Mouse (Mus musculus) forebrain, embryonic 13.5 days (tissue): ENCODE measurements at regions not wholly inside any gene's neighbourhood (a gene's known extent, or its start where the extent isn't known, plus 50 kb on each side); places are given as distances from the start of the nearest gene placed in this dataset.

ENCODE experiments used
- ATAC-seq: fragments of 200-750 bp; cut with Nextera tagmentation; 2 replicates; pipeline ENCODE4 v1.8.0; 2017
- H3K27ac ChIP-seq: fragments of 300-500 bp; sonication (generic); 2 replicates; pipeline ENCODE4 v1.5.1; 2015; ENCODE audit warnings: inconsistent platforms, mild to moderate bottlenecking, moderate library complexity
- H3K27me3 ChIP-seq: fragments of 300-500 bp; sonication (generic); 2 replicates; pipeline ENCODE4 v1.6.1; 2015; ENCODE audit warnings: mild to moderate bottlenecking, inconsistent platforms
- H3K36me3 ChIP-seq: fragments of 300-500 bp; sonication (generic); 2 replicates; pipeline ENCODE4 v1.6.1; 2015; ENCODE audit warnings: mild to moderate bottlenecking, inconsistent platforms; ENCODE audit not compliant: poor library complexity, severe bottlenecking
- H3K4me1 ChIP-seq: fragments of 300-500 bp; sonication (generic); 2 replicates; pipeline ENCODE4 v1.6.1; 2015; ENCODE audit warnings: inconsistent platforms
- H3K4me2 ChIP-seq: fragments of 300-500 bp; sonication (generic); 2 replicates; pipeline ENCODE4 v1.6.1; 2015; ENCODE audit warnings: inconsistent platforms, mild to moderate bottlenecking, moderate library complexity
- H3K4me3 ChIP-seq: fragments of 300-500 bp; sonication (generic); 2 replicates; pipeline ENCODE4 v1.5.1; 2015; ENCODE audit warnings: mild to moderate bottlenecking, inconsistent platforms
- H3K9ac ChIP-seq: fragments of 300-500 bp; sonication (generic); 2 replicates; pipeline ENCODE4 v1.6.1; 2015; ENCODE audit warnings: mild to moderate bottlenecking, inconsistent platforms
- H3K9me3 ChIP-seq: fragments of 300-500 bp; sonication (generic); replicated peaks from 2 replicates; pipeline ENCODE4 v1.6.1; 2016; ENCODE audit warnings: inconsistent platforms
- WGBS: fragments of 180-500 bp; shearing (Covaris S2); methylation state at CpG from one replicate; pipeline ENCODE4 v1.1.7; 2015; 5-methylcytosine and 5-hydroxymethylcytosine counted together

DNA sequence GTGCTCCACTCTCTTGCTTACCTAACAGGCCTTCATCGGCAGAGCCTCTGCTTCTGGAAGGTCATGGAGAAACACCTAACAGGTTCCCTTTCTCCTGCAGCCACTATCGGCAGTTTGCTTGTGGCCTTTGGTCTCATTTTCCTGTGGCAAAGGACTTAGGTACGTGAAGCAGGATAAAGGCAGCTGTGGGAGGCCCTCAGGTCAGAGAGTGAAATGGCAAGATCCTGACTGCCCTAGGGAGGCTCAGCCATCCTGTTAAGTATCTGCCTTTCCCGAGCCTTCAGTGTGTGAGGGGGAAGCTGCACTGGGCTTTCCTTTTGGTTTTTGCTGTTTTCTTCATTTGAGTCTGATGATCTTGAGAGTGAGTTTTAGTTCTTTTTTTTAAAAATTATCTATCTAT lies 228.8 kb downstream of the Foxo1 start:
- no peak for ATAC-seq
- Histone ChIP-seq H3K9me3 (no peaks in the 10 kb centered on the region), H3K36me3 (no peaks in the 10 kb centered on the region), H3K4me3 (no peak overlapping the region), H3K27ac (no peak overlapping the region), H3K9ac (no peak overlapping the region), H3K4me2 (no peak overlapping the region), H3K27me3 (no peaks in the 10 kb centered on the region), H3K4me1 (no peaks in the 10 kb centered on the region)
- WGBS = 83% methylated on average over 4 of the region's 4 CpGs

DNA sequence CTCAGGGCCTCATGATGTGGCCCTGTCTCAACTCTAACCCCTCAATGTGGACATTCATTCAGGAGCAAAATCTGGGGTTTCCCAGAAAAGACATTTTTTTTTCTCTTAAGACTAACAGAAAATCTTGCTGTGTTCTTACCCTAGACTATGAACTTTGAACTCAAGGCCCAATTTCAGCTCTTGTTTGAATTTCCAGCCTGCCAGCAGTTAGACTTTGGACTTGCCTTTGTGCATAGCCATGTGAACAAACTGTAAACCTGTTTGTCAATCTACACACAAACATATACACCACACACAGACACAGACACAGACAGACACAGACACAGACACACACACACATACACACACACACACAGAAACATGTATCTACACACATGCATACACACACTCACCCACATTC lies 227.3 kb downstream of the Foxo1 start:
- no peaks in the 10 kb centered on the region for H3K9me3 ChIP-seq
- no peaks in the 10 kb centered on the region for H3K4me1 ChIP-seq
- no peak overlapping the region for H3K4me3 ChIP-seq
- H3K4me2 ChIP-seq = no peak overlapping the region
- no peak overlapping the region for H3K27ac ChIP-seq
- no peaks in the 10 kb centered on the region for H3K36me3 ChIP-seq
- H3K27me3 ChIP-seq = no peaks in the 10 kb centered on the region
- ATAC-seq = no peak
- H3K9ac ChIP-seq = no peak overlapping the region

DNA sequence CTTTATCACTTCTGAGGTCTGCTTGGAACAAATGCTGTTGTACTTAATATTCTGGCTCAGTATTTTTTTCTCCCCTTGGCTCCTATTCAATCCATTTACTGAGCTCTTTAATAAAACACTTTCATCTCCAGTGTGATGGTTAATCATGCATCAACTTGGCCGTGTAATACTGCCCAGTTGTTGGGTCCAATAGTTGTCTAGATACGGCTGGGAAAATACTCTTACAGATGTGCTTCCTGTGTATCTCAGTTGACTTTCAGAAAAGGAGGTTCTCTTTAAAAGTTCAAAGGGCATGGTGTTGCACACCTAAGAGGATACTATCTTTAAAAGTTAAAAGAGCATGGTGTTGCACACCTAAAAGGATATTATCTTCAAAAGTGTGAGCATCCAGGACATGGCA lies 226.8 kb downstream of the Foxo1 start:
- Histone ChIP-seq H3K4me1 (no peaks in the 10 kb centered on the region), H3K27ac (no peak overlapping the region), H3K9ac (no peak overlapping the region), H3K36me3 (no peaks in the 10 kb centered on the region), H3K4me3 (no peak overlapping the region), H3K27me3 (no peaks in the 10 kb centered on the region), H3K9me3 (no peaks in the 10 kb centered on the region), H3K4me2 (no peak overlapping the region)
- 58% methylated on average over 2 of the region's 2 CpGs for WGBS
- ATAC-seq = no peak

DNA sequence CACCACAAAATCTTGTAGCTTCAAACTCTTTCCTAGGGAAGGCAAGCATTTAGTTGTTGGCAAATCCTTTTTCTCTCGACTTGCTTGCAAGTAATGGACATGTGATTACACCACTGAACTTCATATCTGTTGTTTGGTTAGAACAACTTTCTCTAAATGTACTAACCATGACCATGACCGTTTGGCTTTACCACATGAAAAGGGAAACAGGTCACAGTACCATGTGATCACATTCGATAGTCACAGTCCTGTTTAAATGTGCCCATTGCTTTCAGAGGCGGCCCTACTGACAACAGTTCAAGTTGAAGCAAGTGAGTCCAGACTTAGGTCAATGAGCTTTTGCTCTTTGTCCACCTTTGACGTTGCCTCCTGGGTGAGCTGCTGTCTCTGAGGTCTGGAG lies 211.1 kb downstream of the Foxo1 start:
- ATAC-seq = no peak
- 90% methylated on average over 5 of the region's 5 CpGs for WGBS
- H3K4me3 ChIP-seq = no peak overlapping the region
- no peak overlapping the region for H3K27ac ChIP-seq
- H3K9me3 ChIP-seq = no peaks in the 10 kb centered on the region
- H3K27me3 ChIP-seq = no peaks in the 10 kb centered on the region
- no peak overlapping the region for H3K4me2 ChIP-seq
- 0 out of 2 replicates have a peak, but pooled peaks cover 6% of the 10 kb centered on the region for H3K4me1 ChIP-seq
- no peak overlapping the region for H3K9ac ChIP-seq
- no peaks in the 10 kb centered on the region for H3K36me3 ChIP-seq

DNA sequence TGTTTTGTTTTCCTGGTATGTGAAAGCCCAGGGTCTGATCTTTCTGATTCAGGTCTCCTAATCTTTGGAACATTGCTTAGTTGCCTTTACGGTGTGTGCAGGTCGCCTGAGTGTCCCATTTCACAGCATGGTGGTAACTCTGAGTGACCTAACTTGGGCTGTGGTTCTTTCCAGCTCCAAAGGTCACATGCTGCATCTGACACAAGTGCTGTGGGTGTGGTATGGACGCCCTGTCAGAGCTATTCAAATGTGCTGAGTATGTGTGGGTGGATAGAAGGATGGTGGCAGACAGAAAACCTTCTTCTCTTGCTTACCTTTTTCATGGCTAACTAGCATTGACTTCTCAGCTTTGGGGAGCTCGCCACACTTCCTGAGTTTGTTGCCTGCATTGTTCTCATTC lies 201.8 kb downstream of the Foxo1 start:
- Histone ChIP-seq H3K27ac (no peak overlapping the region), H3K9ac (no peak overlapping the region), H3K4me1 (no peaks in the 10 kb centered on the region), H3K4me3 (no peak overlapping the region), H3K27me3 (no peaks in the 10 kb centered on the region), H3K9me3 (peaks cover 10% of the 10 kb centered on the region), H3K36me3 (0 out of 2 replicates have a peak, but pooled peaks cover 2% of the 10 kb centered on the region), H3K4me2 (no peak overlapping the region)
- ATAC-seq = no peak
- 87% methylated on average over 4 of the region's 4 CpGs for WGBS

DNA sequence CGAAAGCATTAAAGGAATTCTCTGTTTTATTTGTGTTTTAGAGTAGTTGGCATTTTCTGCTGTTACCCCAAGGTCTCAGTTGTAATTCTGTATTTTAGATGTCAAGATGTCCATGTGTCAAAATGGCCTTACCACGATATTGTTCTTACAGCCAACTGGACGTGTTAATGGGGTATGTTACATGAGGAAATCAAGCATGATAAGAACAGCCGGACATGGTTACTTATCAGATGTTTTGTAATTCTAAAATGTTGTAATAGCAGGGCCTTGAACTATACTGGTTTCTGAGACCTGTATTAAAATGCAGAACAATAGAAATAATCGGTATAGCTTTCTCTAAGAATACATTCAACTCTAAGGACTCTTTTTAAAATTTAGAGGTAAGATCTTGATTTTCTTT lies 201.3 kb downstream of the Foxo1 start:
- Histone ChIP-seq H3K9me3 (peaks cover 10% of the 10 kb centered on the region), H3K4me2 (no peak overlapping the region), H3K9ac (no peak overlapping the region), H3K27ac (no peak overlapping the region), H3K36me3 (0 out of 2 replicates have a peak, but pooled peaks cover 2% of the 10 kb centered on the region), H3K4me1 (no peaks in the 10 kb centered on the region), H3K27me3 (no peaks in the 10 kb centered on the region), H3K4me3 (no peak overlapping the region)
- no peak for ATAC-seq
- whole genome bisulfite sequencing = 91% methylated on average over 5 of the region's 5 CpGs

DNA sequence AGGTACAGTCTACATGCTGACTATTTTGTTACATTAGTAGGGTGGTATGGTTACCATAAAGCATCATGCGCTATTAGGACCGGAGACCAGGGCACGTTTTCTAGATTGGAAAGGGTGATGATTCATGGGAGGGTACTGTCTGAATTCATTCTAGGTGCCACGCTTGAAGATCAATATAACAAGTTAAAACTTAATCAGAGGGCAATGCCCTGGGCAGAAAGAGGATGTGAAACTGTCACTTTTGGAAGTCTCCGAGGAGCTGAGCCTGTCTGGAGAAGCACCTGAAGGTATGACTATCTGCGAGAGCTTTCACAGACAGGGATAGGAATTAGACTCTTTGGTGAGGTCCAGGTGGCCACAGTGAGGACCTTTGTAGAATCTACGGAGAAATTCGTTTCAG lies 200.2 kb downstream of the Foxo1 start:
- Histone ChIP-seq H3K36me3 (0 out of 2 replicates have a peak, but pooled peaks cover 2% of the 10 kb centered on the region), H3K4me1 (no peaks in the 10 kb centered on the region), H3K27me3 (no peaks in the 10 kb centered on the region), H3K9me3 (peaks cover 10% of the 10 kb centered on the region), H3K9ac (no peak overlapping the region), H3K27ac (no peak overlapping the region), H3K4me2 (no peak overlapping the region), H3K4me3 (no peak overlapping the region)
- no peak for ATAC-seq
- 93% methylated on average over 8 of the region's 8 CpGs for WGBS

DNA sequence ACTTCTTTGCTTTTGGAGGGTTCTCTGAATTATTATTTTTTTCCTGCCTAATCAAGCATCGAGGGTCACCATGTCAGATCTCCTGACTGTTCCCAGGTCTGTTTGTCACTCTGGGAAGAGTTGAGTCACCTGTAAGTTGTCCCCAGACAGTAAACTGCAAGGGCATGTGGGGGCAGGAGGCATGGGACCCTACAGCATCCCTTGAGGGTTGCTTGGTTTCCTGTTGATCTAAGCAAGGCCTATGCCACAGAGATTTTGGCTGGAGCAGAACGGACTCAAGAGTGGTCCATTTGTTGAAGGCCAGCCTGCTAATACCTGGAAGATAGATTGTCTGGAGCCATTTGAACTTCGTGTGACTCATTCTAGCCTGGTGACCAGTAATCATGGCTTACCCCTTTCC lies 199.7 kb downstream of the Foxo1 start:
- H3K4me1 ChIP-seq = no peaks in the 10 kb centered on the region
- ATAC-seq = no peak
- H3K4me2 ChIP-seq = no peak overlapping the region
- H3K9ac ChIP-seq = no peak overlapping the region
- 88% methylated on average over 3 of the region's 3 CpGs for WGBS
- no peak overlapping the region for H3K27ac ChIP-seq
- H3K36me3 ChIP-seq = 0 out of 2 replicates have a peak, but pooled peaks cover 2% of the 10 kb centered on the region
- no peaks in the 10 kb centered on the region for H3K27me3 ChIP-seq
- H3K4me3 ChIP-seq = no peak overlapping the region
- peaks cover 10% of the 10 kb centered on the region for H3K9me3 ChIP-seq

DNA sequence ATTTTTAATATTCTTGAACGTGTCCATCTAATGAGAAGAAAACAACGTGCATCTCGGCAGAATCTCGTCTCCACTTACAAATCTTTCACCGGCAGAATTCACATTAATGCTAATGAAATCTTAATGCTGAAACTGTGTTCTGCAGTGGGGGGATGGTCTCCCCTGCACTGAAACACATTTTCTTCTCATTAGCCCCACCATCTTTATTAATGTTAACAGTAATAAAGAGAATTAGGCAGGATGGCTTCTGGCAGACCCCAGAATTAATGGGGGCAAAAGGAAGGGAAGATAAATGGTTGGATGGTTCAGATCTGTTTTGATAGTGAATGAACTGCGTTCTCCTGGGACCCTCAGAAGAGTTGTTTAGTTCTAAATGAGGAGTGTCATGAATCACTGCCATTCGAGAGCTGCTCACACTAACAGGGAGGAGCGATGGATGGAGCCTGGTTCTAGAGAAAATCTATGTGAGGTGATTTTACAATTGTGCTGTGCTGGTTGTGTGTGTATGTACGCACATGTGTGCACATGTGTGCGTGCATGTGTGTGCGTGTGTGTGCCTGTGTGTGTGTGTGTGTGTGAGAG lies 198.9 kb downstream of the Foxo1 start:
- Histone ChIP-seq H3K9ac (no peak overlapping the region), H3K27ac (no peak overlapping the region), H3K4me1 (no peaks in the 10 kb centered on the region), H3K27me3 (no peaks in the 10 kb centered on the region), H3K36me3 (0 out of 2 replicates have a peak, but pooled peaks cover 2% of the 10 kb centered on the region), H3K4me3 (no peak overlapping the region), H3K4me2 (no peak overlapping the region), H3K9me3 (peaks cover 10% of the 10 kb centered on the region)
- ATAC-seq = no peak
- WGBS = 88% methylated on average over 11 of the region's 11 CpGs

DNA sequence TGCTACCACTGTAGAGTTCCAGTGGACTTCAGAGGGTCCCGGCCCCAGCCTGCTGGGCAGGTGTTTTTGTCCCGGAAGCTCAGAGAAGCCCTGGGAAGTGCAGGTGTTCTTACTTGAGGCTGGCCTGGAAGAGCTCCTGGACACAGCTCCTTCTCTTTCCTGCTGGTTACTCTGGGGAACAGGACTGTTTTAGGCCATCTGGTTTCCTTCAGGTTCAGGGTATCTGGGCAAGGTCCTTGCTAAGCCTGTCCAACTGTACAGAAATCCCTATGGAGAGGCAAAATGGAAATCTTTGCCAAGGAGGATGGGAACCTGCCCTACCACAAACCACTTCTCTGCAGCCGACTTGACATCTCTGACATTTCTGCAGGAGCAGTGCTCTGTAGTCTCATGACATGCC lies 198.4 kb downstream of the Foxo1 start:
- 84% methylated on average over 3 of the region's 3 CpGs for WGBS
- H3K9me3 ChIP-seq = peaks cover 6% of the 10 kb centered on the region; the same call in 1 of the 2 replicates
- H3K27me3 ChIP-seq = no peaks in the 10 kb centered on the region
- H3K9ac ChIP-seq = no peak overlapping the region
- ATAC-seq = no peak
- H3K4me2 ChIP-seq = no peak overlapping the region
- no peak overlapping the region for H3K27ac ChIP-seq
- H3K4me1 ChIP-seq = no peaks in the 10 kb centered on the region
- H3K36me3 ChIP-seq = 0 out of 2 replicates have a peak, but pooled peaks cover 2% of the 10 kb centered on the region
- H3K4me3 ChIP-seq = no peak overlapping the region

DNA sequence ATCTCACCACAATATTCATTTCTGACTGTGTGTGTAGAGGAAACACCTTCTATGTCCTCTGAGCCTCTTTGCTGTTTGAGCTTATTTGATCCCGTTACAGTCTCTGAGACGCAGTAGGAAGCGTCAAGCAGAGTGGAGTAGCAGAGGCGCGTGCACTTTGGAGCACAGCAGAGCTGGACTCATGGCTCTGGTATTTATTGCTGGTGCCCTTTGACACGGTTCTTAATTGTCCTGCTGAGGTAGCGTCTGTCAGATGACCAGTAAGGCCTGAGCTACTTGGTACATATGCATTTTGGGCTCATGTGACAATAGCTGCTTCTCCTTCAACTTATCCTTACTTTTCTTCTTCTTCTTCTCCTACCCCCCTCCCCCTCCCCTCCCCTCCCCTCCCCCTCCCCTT lies 195.8 kb downstream of the Foxo1 start:
- ATAC-seq = no peak
- 68% methylated on average over 7 of the region's 7 CpGs for WGBS

DNA sequence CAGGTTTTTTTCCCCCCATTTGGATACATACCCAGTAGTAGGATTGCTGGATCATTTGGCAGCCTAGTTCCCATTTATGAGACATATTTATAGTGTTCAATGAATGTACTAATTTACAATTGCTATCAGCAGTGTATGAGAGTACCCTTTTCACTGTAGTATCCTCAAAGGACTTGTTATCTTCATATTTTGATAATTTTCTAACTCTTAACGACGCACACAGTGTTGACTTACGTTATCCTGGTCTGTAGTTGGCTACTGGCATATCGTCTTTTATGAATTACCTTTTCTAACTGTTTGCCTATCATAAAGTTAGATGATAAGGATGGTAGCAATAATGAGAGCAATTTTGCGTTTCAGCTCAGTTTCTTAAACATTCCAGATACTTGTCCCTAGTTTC lies 186.8 kb downstream of the Foxo1 start:
- no peak for ATAC-seq
- no peak overlapping the region for H3K4me2 ChIP-seq

More for the DNA sequence above, 195.8 kb downstream of the Foxo1 start:
- Histone ChIP-seq H3K36me3 (no peaks in the 10 kb centered on the region), H3K27me3 (no peaks in the 10 kb centered on the region), H3K27ac (no peak overlapping the region), H3K4me1 (no peaks in the 10 kb centered on the region), H3K4me2 (no peak overlapping the region), H3K9me3 (no peaks in the 10 kb centered on the region), H3K4me3 (no peak overlapping the region), H3K9ac (no peak overlapping the region)

DNA sequence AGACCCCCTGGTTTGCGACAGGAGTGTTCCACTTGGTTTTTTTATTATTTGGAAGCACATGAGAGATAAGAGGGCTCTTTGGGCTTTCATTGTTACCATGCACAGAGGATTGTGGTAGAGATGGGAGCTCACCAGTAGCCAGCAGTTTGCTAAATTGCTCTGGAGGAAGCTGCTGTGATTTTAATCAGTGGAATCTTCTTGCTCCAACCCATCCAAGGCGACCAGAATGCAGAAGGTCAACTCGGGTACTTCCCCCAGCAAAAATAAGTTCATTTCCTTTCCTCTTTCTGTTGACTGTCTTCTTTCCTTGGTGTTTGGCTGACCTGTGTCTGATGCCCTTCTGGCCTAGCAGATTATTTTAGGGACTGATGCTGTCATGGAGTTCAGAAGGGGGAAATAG lies 184.9 kb downstream of the Foxo1 start:
- Histone ChIP-seq H3K27me3 (no peaks in the 10 kb centered on the region), H3K4me1 (no peaks in the 10 kb centered on the region), H3K27ac (no peak overlapping the region), H3K9me3 (no peaks in the 10 kb centered on the region), H3K36me3 (no peaks in the 10 kb centered on the region), H3K4me2 (no peak overlapping the region), H3K9ac (no peak overlapping the region), H3K4me3 (no peak overlapping the region)
- ATAC-seq = no peak
- WGBS = 85% methylated on average over 3 of the region's 3 CpGs

More for the DNA sequence above, 186.8 kb downstream of the Foxo1 start:
- no peak overlapping the region for H3K9ac ChIP-seq
- 94% methylated on average over 5 of the region's 5 CpGs for WGBS
- H3K27me3 ChIP-seq = no peaks in the 10 kb centered on the region
- H3K27ac ChIP-seq = no peak overlapping the region
- H3K9me3 ChIP-seq = no peaks in the 10 kb centered on the region
- no peaks in the 10 kb centered on the region for H3K4me1 ChIP-seq
- no peaks in the 10 kb centered on the region for H3K36me3 ChIP-seq
- H3K4me3 ChIP-seq = no peak overlapping the region
